Mouse (Mus musculus) liver, embryonic 13.5 days (tissue): Measurements from ENCODE around the gene Miga1. TPM values are rescaled to one million over a fixed set of nuclear protein-coding genes. Genes with fewer than 3 reads are reported as not detected.

Source experiments
- ATAC-seq: fragments of 200-750 bp; cut with Nextera tagmentation; 2 replicates; pipeline ENCODE4 v1.8.0; 2017; ENCODE audit warnings: low read depth, mild to moderate bottlenecking, moderate number of reproducible peaks, moderate library complexity
- DNase-seq: peaks from one replicate; pipeline ENCODE4 v3.0.0; 2022
- H3K27ac ChIP-seq: fragments of 300-500 bp; sonication (generic); 2 replicates; pipeline ENCODE4 v1.5.1; 2015; ENCODE audit warnings: moderate library complexity, mild to moderate bottlenecking, inconsistent platforms
- H3K27me3 ChIP-seq: fragments of 300-500 bp; sonication (generic); 2 replicates; pipeline ENCODE4 v1.6.1; 2015; ENCODE audit warnings: mild to moderate bottlenecking, inconsistent platforms
- H3K36me3 ChIP-seq: fragments of 300-500 bp; sonication (generic); 2 replicates; pipeline ENCODE4 v1.6.1; 2015; ENCODE audit warnings: mild to moderate bottlenecking, inconsistent platforms
- H3K4me1 ChIP-seq: fragments of 300-500 bp; sonication (generic); replicated peaks from 2 replicates; pipeline ENCODE4 v1.6.1; 2015; ENCODE audit warnings: inconsistent platforms
- H3K4me2 ChIP-seq: fragments of 300-500 bp; sonication (generic); 2 replicates; pipeline ENCODE4 v1.6.1; 2015; ENCODE audit warnings: inconsistent platforms, mild to moderate bottlenecking, moderate library complexity
- H3K4me3 ChIP-seq: fragments of 300-500 bp; sonication (generic); replicated peaks from 2 replicates; pipeline ENCODE4 v1.5.1; 2015; ENCODE audit warnings: mild to moderate bottlenecking, inconsistent platforms
- H3K9ac ChIP-seq: fragments of 300-500 bp; sonication (generic); 2 replicates; pipeline ENCODE4 v1.6.1; 2015; ENCODE audit warnings: mild to moderate bottlenecking, inconsistent platforms
- H3K9me3 ChIP-seq: fragments of 300-500 bp; sonication (generic); replicated peaks from 2 replicates; pipeline ENCODE4 v1.6.1; 2016; ENCODE audit warnings: inconsistent platforms
- WGBS: fragments of 180-500 bp; shearing (Covaris S2); methylation state at CpG from one replicate; pipeline ENCODE4 v1.1.7; 2015; ENCODE audit not compliant: insufficient replicate concordance; 5-methylcytosine and 5-hydroxymethylcytosine counted together
- polyA plus RNA-seq: library from polyadenylated mRNA; unstranded; fragments of >200 nt; fragmentation: Nextera tagmentation; extraction: Ambion mirVana; gene quantifications from 2 replicates; pipeline ENCODE4 v1.2.1, GENCODE M21; 2015

The Miga1 gene
- polyA plus RNA-seq, 1 experiment from 2014 or later = 4.3 TPM

DNA sequence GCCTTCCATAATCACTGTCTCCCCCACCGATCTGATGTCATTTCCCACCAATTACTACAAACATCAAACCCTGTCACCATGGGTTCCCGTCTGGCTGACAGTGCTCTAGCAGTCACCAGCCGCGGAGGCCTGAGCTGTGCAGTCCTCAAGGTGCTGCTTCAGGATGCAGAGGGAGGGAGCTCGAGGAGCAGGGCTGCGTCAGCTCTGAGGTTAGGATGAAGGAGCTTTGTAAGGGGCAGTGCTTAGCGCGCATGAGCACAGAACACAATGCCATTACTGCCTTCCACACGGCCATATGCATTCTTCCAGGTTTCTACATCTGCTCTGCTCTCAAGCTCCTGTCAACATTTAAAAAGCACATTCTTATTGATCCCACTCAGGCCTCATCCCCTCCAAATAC is 37.2 kb downstream of the Miga1 start:
- ATAC-seq = no peak
- Histone ChIP-seq H3K4me3 (no peak overlapping the region), H3K36me3 (peaks cover 14% of the 10 kb centered on the region; the same call in 1 of the 2 replicates), H3K4me1 (0 out of 2 replicates have a peak, but pooled peaks cover 5% of the 10 kb centered on the region), H3K9ac (no peak overlapping the region), H3K27ac (no peak overlapping the region), H3K27me3 (no peaks in the 10 kb centered on the region), H3K9me3 (no peaks in the 10 kb centered on the region), H3K4me2 (no peak overlapping the region)
- 80% methylated on average over 9 of the region's 9 CpGs for WGBS
- DNase-seq = no peak

DNA sequence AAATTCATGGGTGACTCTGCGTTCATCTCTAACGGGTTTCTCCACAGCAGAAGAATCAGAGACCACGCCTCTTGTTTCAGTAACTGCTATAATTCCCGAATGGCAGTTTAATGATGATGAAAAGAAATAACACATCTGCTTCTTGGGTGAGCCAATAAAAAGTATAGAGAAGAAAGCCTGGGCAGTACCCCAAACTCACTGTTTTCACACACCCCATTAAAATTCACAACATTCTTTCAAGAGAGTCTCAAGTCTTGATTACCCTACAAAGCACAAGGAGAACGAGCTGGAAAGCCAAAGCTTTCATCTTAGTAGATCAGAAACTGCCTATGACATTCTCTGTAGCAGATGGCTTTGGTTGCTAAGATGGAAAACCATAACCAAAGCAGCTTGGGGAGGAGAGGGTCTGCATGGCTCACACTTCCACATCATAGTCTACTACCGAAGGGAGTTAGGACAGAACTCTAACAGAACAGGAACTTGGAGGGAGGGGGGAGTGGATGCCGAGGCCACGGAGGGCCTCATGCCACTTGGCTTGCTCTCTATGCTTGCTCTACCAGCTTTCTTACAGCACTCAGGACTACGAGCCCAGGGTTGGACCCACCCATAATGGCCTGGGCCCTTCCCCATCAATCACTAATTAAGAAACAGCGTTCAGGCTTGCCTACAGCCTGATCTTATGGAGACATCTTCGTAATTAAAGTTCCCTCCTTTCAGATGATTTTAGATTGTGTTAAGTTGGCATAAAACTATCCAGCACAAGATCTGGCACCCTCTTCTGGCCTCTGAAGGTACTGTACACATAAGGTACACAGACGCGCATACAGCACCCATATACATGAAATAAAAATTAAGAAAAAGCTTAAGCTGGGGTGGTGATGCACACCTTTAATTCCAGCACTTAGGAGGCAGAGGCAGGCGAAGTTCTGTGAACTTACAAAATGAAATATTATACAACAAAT is 39.5 kb downstream of the Miga1 start:
- WGBS = 80% methylated on average over 14 of the region's 14 CpGs
- H3K4me1 ChIP-seq = 0 out of 2 replicates have a peak, but pooled peaks cover 3% of the 10 kb centered on the region
- ATAC-seq (no peak), DNase-seq (no peak)
- H3K9me3 ChIP-seq = no peaks in the 10 kb centered on the region
- no peak overlapping the region for H3K4me2 ChIP-seq
- no peak overlapping the region for H3K4me3 ChIP-seq
- no peak overlapping the region for H3K9ac ChIP-seq
- H3K36me3 ChIP-seq = peaks cover 21% of the 10 kb centered on the region; the same call in 1 of the 2 replicates
- H3K27me3 ChIP-seq = no peaks in the 10 kb centered on the region
- H3K27ac ChIP-seq = no peak overlapping the region

GRCm38 (mm10) chr3:152295896-152296295 is 44.3 kb downstream of the Miga1 start:
- H3K9ac ChIP-seq = no peak overlapping the region
- DNase-seq (no peak), ATAC-seq (no peak)
- H3K27me3 ChIP-seq = no peaks in the 10 kb centered on the region
- no peaks in the 10 kb centered on the region for H3K4me1 ChIP-seq
- no peaks in the 10 kb centered on the region for H3K9me3 ChIP-seq
- no peak overlapping the region for H3K27ac ChIP-seq
- 82% methylated on average over 5 of the region's 5 CpGs for WGBS
- H3K4me2 ChIP-seq = no peak overlapping the region
- H3K36me3 ChIP-seq = peaks cover 20% of the 10 kb centered on the region
- H3K4me3 ChIP-seq = no peak overlapping the region

- ATAC-seq (no peak), DNase-seq (no peak)
- H3K9me3 ChIP-seq = no peaks in the 10 kb centered on the region
- H3K4me2 ChIP-seq = no peak overlapping the region
- WGBS = 66% methylated on average over 3 of the region's 3 CpGs
- no peak overlapping the region for H3K27ac ChIP-seq
- no peaks in the 10 kb centered on the region for H3K4me1 ChIP-seq
- no peak overlapping the region for H3K9ac ChIP-seq
- H3K27me3 ChIP-seq = no peaks in the 10 kb centered on the region
- H3K36me3 ChIP-seq = peaks cover 26% of the 10 kb centered on the region
- no peak overlapping the region for H3K4me3 ChIP-seq
Measured at GRCm38 (mm10) chr3:152294400-152294799, 45.8 kb downstream of the Miga1 start.

DNA sequence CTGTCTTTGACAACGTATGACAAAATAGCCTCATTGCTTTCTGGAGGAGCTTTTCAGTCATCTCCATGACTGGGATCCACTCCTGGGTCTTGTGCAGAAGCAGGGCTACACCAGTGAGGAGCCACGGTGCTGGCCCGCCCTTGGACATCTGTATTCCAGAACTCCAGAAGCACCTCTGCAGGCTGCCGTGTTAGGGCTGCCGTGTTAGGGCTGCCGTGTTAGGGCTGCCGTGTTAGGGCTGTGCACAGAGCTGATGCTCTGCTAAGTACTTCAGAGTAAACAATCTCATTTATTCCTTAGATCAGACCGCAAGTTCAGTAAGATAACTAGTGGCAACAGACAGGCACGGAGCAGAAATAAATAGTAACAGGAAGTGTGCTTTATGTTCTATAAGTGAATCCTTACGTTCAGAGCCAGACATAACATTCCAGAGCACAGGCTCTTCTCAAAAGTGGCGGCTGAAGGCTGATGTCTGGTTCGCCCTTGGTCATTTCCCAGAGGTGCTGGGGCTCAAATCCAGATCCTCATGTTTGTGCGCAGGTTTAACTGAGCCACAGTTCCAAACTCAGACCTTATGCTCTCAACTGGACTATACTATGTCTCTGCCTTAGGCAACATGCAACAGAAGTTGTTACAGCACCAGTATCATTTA is 46.6 kb downstream of the Miga1 start:
- WGBS = 75% methylated on average over 13 of the region's 13 CpGs
- Histone ChIP-seq H3K27me3 (no peaks in the 10 kb centered on the region), H3K4me3 (no peak overlapping the region), H3K9ac (no peak overlapping the region), H3K4me2 (no peak overlapping the region), H3K9me3 (no peaks in the 10 kb centered on the region), H3K4me1 (no peaks in the 10 kb centered on the region), H3K27ac (no peak overlapping the region), H3K36me3 (peaks cover 26% of the 10 kb centered on the region)
- ATAC-seq = no peak
- no peak for DNase-seq

DNA sequence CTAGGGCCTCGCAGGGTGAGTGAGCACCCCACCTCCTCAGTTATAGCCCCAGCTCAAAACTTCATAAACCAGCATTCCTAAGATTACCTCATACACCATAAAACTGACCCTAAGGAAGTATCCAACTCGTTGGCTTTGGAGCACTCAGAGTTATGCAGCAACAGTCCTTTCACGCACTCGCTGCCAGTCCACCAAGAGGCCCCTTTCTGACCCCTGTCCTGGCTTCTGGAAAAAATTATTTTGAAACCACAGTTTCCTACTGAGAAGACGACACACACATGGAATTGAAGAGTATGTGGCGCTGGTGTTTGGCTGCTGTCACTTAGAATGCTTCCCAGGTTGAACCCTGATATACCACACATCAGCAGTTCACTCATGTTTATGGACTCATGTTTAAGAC is 48.3 kb downstream of the Miga1 start:
- Histone ChIP-seq H3K9me3 (no peaks in the 10 kb centered on the region), H3K27ac (no peak overlapping the region), H3K4me3 (no peak overlapping the region), H3K9ac (no peak overlapping the region), H3K4me1 (no peaks in the 10 kb centered on the region), H3K27me3 (no peaks in the 10 kb centered on the region), H3K36me3 (peaks cover 25% of the 10 kb centered on the region), H3K4me2 (no peak overlapping the region)
- no peak for ATAC-seq
- WGBS = 78% methylated on average over 6 of the region's 6 CpGs
- DNase-seq = no peak

GRCm38 (mm10) chr3:152290175-152290798 is 49.9 kb downstream of the Miga1 start:
- no peak overlapping the region for H3K4me3 ChIP-seq
- no peaks in the 10 kb centered on the region for H3K4me1 ChIP-seq
- H3K4me2 ChIP-seq = no peak overlapping the region
- H3K36me3 ChIP-seq = peaks cover 16% of the 10 kb centered on the region; the same call in 1 of the 2 replicates
- H3K9ac ChIP-seq = no peak overlapping the region
- no peak overlapping the region for H3K27ac ChIP-seq
- ATAC-seq = no peak
- no peaks in the 10 kb centered on the region for H3K27me3 ChIP-seq
- 85% methylated on average over 17 of the region's 17 CpGs for WGBS
- H3K9me3 ChIP-seq = no peaks in the 10 kb centered on the region
- no peak for DNase-seq

DNA sequence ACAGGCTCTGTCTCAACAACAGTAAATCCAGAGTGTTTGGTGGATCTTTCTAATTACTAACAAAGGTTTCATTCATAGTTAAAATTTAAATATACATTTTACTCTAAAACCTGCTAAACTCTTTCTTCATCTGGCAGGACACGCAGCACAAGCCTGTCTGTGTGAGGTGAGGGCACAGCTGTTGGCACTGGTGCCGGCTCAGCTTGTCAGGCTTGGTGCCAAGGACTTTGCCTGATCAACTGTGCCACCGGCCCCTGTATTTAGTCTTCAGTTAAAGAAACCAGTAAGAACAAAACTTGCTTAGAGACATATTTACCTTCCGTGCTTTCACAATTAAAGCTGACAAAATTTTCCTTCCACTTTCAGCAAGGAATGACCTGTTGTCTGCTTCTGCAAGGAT is 51.5 kb downstream of the Miga1 start:
- Histone ChIP-seq H3K4me1 (no peaks in the 10 kb centered on the region), H3K4me2 (no peak overlapping the region), H3K9me3 (no peaks in the 10 kb centered on the region), H3K27ac (no peak overlapping the region), H3K36me3 (peaks cover 21% of the 10 kb centered on the region), H3K4me3 (no peak overlapping the region), H3K9ac (no peak overlapping the region), H3K27me3 (no peaks in the 10 kb centered on the region)
- ATAC-seq (no peak), DNase-seq (no peak)
- WGBS = 76% methylated on average over 4 of the region's 4 CpGs

GRCm38 (mm10) chr3:152288276-152288675 is 51.9 kb downstream of the Miga1 start:
- DNase-seq (no peak), ATAC-seq (0 out of 2 replicates have a peak, but pooled peaks have one; percentile 26)
- H3K27ac ChIP-seq = no peak overlapping the region
- H3K4me3 ChIP-seq = no peak overlapping the region
- peaks cover 21% of the 10 kb centered on the region for H3K36me3 ChIP-seq
- H3K9ac ChIP-seq = no peak overlapping the region
- H3K27me3 ChIP-seq = no peaks in the 10 kb centered on the region
- H3K4me1 ChIP-seq = no peaks in the 10 kb centered on the region
- no peak overlapping the region for H3K4me2 ChIP-seq
- WGBS = 84% methylated on average over 5 of the region's 5 CpGs
- H3K9me3 ChIP-seq = no peaks in the 10 kb centered on the region

DNA sequence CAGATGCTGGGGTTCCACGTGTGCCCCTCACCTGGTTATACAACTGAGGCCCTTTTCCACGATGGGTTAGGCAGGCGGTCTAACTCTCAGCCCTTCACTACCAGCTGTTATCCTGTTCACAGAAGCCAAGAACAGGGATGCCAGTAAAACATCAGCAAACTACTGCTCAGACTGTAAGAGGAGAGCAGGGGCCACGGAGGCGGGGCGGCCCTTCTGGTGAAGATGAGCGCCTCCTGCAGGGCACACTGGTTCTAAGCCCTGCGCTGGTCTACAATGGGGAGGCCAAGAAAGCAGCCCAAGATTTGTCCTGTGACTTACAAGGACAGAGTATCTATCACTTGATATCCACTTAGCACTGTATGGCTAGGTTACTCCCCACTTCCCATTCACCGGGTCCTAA is 52.4 kb downstream of the Miga1 start:
- Histone ChIP-seq H3K9ac (no peak overlapping the region), H3K27me3 (no peaks in the 10 kb centered on the region), H3K36me3 (peaks cover 21% of the 10 kb centered on the region), H3K4me3 (no peak overlapping the region), H3K27ac (no peak overlapping the region), H3K4me2 (no peak overlapping the region), H3K4me1 (no peaks in the 10 kb centered on the region), H3K9me3 (no peaks in the 10 kb centered on the region)
- DNase-seq = no peak
- ATAC-seq = no peak
- 81% methylated on average over 9 of the region's 9 CpGs for WGBS

- Histone ChIP-seq H3K27me3 (no peaks in the 10 kb centered on the region), H3K9me3 (no peaks in the 10 kb centered on the region), H3K27ac (no peak overlapping the region), H3K9ac (no peak overlapping the region), H3K4me3 (no peak overlapping the region), H3K36me3 (peaks cover 16% of the 10 kb centered on the region), H3K4me1 (peaks cover 6% of the 10 kb centered on the region; the same call in 1 of the 2 replicates), H3K4me2 (no peak overlapping the region)
- DNase-seq (no peak), ATAC-seq (no peak)
- 79% methylated on average over 5 of the region's 5 CpGs for WGBS
Measured at GRCm38 (mm10) chr3:152284759-152285158, 55.4 kb downstream of the Miga1 start.
